Mouse (Mus musculus): ENCODE measurements around the gene Lgsn. TPM values are rescaled to one million over a fixed set of nuclear protein-coding genes. Genes with fewer than 3 reads are reported as not detected.

Gene Lgsn
- not detected in 2 replicates for polyA plus RNA-seq (2012; rRNA removed)

GRCm38 (mm10) chr1:31176101-31176500, at the start of gene Lgsn:
TSS of gene Lgsn (plus strand) at chr1:31176401.
- no peak for DNase-seq (ENCODE audit: low read depth)

- no peak for DNase-seq (ENCODE audit: low read depth)
Measured at GRCm38 (mm10) chr1:31138387-31138786, 37.8 kb upstream of the Lgsn start.

GRCm38 (mm10) chr1:31142288-31143094, 33.7 kb upstream of the Lgsn start:
- DNase-seq (ENCODE audit: low read depth): no peak

- DNase-seq (ENCODE audit: low read depth): no peak
Measured at GRCm38 (mm10) chr1:31143571-31143970, 32.6 kb upstream of the Lgsn start.

- no peak for DNase-seq (ENCODE audit: low read depth)
Measured at GRCm38 (mm10) chr1:31149671-31150070, 26.5 kb upstream of the Lgsn start.

GRCm38 (mm10) chr1:31150546-31150945, 25.7 kb upstream of the Lgsn start:
- no peak for DNase-seq (ENCODE audit: low read depth)

- no peak for DNase-seq (ENCODE audit: low read depth)
Measured at GRCm38 (mm10) chr1:31152799-31153426, 23.3 kb upstream of the Lgsn start.

GRCm38 (mm10) chr1:31153793-31154349, 22.3 kb upstream of the Lgsn start:
- no peak for DNase-seq (ENCODE audit: low read depth)

GRCm38 (mm10) chr1:31156185-31156584, 20.0 kb upstream of the Lgsn start:
- DNase-seq (ENCODE audit: low read depth): no peak

- no peak for DNase-seq (ENCODE audit: low read depth)
Measured at GRCm38 (mm10) chr1:31156884-31157283, 19.3 kb upstream of the Lgsn start.

- DNase-seq (ENCODE audit: low read depth): no peak
Measured at GRCm38 (mm10) chr1:31164527-31165189, 11.5 kb upstream of the Lgsn start.

GRCm38 (mm10) chr1:31165326-31166121, 10.7 kb upstream of the Lgsn start:
- no peak for DNase-seq (ENCODE audit: low read depth)

- DNase-seq (ENCODE audit: low read depth): no peak
Measured at GRCm38 (mm10) chr1:31175401-31175800, 800 bp upstream of the Lgsn start.

- no peak for DNase-seq (ENCODE audit: low read depth)
Measured at GRCm38 (mm10) chr1:31178264-31178663, 2.1 kb downstream of the Lgsn start.

- no peak for DNase-seq (ENCODE audit: low read depth)
Measured at GRCm38 (mm10) chr1:31190237-31190866, 14.2 kb downstream of the Lgsn start.

- no peak for DNase-seq (ENCODE audit: low read depth)
Measured at GRCm38 (mm10) chr1:31195633-31196032, 19.4 kb downstream of the Lgsn start.

GRCm38 (mm10) chr1:31196959-31197358, 20.8 kb downstream of the Lgsn start:
- DNase-seq (ENCODE audit: low read depth): no peak

GRCm38 (mm10) chr1:31203771-31204170, 27.6 kb downstream of the Lgsn start:
- DNase-seq (ENCODE audit: low read depth): no peak

GRCm38 (mm10) chr1:31205346-31205745, 29.1 kb downstream of the Lgsn start:
- DNase-seq (ENCODE audit: low read depth): no peak

GRCm38 (mm10) chr1:31205770-31206169, 29.6 kb downstream of the Lgsn start:
- no peak for DNase-seq (ENCODE audit: low read depth)

- DNase-seq (ENCODE audit: low read depth): no peak
Measured at GRCm38 (mm10) chr1:31210144-31210543, 33.9 kb downstream of the Lgsn start.

Data from gonadal fat pad, adult 2 months (tissue).